Mouse (Mus musculus): ENCODE data around the gene Mat1a.

- TF ChIP-seq TAL1 (IDR thresholded peaks at IDR 0.05; ENCODE audit: low read length) (no peak), GATA1 (IDR thresholded peaks at IDR 0.05; ENCODE audit: low read length) (no peak)
These were observed 42.1 kb downstream of the Mat1a start for GRCm38 (mm10) chr14:41146922-41147321.
